Mouse (Mus musculus) cerebellum, postnatal 14 days (tissue): ENCODE measurements around the gene Prrt4.
"Not testable (repeated sequence)": the region's sequence is repeated elsewhere in the genome, so short reads cannot be mapped to it uniquely, and the experiment has no call there.

ENCODE experiments used
- DNase-seq, 2 experiments: peaks; one replicate each; pipeline ENCODE4 v3.0.0; 2021; ENCODE audit warnings: mixed read lengths in 2 of 2

Gene Prrt4

DNA sequence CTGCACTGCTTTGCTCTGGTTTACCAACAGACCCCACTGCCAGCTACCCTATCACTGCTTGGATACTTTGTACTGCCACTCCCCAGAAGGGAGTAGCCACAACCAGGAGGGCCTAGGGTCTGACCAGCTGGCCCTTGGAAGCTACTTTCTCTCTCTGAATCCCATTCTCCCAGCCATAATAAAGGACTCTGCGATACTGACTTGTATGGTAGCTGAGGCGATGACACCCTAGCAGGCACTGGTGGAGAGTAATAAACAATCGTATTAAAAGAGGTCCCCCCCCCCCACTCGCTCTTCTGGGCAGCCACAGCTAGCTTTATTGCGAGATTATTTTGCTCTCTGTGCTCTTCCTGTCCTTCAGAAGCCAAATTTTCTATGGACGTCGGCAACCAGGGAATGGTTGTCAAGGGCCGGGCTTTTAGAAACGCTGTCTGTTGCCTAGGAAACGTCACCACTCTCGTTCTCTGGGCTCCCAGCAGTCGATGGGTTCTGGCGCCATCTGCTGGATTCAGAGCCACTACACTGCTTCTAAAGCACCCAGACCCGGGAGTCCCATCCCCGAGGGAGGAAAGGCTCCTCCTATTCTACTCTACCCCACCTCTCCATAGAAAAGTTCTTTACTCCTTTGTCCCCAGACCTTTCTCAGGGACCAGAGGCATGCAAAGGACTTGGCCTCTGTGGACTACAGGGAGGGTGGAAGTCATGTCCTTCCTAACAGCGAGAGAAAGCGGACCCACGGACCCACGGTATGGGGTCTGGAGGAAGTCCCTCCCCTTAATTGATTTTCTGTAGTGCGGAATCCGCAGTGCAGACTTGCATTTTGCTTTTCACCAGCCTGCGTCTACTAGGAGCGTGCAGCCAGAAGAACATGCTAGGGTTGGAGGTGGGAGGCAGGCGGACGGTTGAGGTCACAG lies 19.2 kb upstream of the Prrt4 start:
- peak; percentile 94 to 96 for DNase-seq

DNA sequence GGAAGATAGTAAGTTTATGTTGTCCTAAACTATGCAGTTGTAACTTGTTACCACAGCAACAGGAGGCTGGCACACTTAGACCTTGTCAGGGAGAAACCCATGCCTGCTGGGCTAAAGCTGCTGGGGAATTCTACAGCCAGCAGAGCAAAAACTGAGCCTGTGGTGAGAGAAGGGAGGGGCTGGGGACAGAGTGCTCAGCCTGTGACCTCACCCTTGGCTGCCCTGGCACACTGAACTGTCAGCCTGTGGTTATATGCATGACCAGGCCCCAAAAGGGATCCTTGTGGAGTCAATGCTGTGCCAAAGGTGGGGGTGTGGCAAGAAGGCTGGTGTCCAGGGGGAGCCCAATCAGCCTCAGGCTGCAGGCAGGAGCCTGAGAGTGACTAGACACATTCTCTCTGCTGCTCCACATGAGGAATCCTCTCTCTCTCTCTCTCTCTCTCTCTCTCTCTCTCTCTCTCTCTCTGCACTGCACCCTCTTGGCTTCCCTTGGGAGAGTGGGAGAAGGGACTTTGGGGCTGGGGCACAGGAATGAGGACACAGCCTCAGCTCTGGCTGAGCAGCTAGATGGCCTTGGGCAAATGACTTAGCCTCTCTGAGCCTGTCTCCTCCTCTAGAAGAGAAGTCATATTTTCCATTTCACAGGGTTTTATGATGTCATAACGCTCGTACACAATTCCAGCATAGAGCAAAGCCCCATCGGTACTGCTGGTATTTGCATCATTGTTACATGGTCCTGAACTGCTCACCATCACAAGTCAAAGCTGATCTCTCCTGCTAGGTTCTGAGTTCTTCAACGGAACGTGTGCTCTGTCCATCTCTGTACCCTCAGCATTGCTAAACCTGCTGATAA lies 16.7 kb upstream of the Prrt4 start:
- no peak for DNase-seq

DNA sequence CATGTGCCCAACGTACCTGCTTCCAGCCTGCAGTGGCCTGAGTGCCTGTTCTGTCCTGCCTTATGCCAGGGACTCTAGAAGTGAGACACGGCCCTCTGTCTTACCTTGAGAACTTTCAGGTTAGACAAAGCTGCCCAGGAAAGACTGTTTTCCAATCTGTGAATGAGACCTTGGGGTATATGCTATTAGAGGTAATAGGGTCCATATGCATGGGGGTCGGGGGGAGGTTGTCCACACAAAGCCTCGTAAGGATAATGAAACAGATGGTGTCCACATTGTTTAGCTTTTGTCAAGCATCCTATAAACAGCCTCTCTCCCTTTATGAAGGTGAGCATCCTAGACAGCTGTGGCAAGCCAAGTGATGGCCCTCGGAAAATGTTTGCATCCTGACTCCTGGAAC lies 15.8 kb upstream of the Prrt4 start:
- DNase-seq, result no peak

DNA sequence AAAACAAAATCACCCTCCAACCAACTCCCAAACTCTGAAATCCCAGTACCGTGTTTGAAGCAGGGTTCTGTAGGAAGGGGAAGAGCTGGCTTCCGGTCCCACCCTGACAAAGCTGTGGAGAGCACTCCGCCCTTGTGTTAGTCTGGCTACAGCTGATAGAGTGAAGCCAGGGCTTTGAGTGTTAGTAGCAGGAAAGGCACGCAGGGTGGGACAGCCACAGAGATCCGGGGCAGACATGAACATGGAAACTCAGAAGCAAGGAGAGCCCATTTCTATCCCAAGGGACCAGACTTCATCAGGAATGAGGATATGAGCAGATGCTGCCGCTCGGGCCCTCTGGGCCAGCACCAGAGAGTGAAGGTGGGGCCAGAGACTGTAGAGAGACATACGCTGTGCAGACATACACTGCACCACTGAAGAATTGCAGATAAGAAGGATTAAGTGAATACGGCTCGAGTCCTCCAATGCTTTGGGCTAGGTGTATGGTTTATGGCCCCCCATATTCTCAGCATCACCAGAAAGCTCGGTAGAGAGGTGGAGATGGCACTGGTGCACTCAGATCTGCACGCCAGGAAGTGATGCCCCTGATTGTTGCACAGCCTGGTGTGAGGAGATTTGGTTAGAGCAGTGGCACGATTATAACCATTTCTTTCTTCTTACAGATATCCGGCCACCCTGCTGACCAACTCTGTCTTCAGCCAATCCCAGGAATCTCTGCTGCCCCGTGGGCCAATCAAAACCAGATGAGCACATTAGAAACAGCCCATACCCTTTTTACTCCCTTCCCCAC lies 14.8 kb upstream of the Prrt4 start:
- DNase-seq, result no peak

DNA sequence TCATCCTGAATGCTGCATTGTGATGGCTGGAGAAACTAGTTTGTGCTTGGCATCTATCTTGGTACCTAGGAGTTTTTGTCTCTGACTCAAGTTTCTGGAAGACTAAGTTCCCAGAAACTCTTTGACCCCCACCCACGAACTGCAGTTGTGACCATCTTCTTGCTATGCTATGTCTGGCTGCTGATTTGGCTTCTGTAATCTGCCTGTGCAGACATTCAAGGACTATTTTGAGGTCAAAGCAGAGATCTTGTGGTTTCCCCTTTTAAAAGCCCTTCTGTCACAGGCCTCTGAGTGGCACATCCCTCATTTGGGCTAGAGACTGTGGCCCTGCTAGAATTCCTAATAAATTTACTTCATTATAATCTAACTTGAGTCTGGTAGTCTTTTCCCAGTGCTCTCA lies 8.6 kb upstream of the Prrt4 start:
- no peak for DNase-seq

DNA sequence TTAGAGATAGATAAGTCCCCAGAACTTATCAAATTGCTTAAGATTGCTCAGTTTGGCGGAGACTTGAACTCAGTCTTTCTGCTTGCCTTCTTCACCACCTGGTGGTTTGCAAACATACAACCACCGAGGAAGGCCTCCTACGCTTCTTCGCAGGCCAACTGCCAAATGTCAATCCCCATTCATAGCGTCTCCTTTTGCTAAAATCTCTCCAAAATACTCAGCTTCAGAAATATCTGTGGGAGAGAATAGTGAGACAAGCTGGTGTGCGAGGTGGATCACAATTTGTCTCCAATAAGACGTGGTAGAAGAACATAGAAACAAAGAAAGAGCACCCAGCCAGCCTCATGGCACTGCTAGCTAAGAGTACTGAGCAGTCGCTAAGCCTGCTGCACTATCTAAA lies 459 bp upstream of the Prrt4 start:
- DNase-seq, result no peak

DNA sequence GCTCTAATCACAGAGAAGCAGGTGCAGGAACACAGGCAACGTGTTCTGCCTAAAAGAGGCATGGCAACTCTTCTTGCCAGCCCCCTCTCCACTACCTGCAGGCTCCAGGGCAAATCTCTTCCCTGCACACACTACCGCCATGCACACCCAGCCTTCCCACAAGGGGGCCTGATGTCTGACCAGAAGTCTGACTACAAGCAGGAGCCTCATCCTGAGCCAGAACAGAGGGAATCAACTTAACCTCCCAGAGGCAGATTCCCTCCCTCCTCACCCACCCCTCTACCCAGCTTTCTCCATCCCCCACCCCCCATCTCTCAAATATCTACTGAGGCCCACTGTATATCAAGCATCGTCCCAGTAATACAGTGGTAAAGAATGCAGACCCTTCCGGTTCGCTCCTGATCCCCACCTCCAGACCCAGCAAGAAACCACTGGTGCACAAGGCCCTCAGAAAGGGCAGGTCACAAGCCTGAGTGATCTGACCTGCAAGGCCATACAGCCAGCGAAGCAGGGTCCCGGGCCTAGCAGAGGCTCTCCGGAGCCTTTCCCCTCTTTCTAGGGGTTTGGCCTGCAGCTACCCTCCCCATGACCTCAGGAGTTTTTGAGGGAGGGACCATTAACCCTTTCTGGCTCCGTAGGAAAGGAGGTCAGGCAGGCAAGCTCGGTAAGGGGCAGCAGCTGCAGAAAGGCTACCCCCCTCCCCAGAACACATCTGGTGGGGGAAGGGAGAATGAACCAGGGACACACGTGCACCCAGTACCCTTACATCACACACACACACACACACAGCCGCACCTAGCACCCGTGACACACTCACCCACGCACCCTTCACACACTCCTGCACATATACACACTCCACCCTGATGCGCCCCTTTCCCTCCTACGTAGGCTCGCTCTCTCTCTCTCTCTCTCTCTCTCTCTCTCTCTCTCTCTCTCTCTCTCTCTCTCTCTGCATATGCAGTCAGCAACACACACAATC lies 1.2 kb downstream of the Prrt4 start:
- DNase-seq, result no peak

DNA sequence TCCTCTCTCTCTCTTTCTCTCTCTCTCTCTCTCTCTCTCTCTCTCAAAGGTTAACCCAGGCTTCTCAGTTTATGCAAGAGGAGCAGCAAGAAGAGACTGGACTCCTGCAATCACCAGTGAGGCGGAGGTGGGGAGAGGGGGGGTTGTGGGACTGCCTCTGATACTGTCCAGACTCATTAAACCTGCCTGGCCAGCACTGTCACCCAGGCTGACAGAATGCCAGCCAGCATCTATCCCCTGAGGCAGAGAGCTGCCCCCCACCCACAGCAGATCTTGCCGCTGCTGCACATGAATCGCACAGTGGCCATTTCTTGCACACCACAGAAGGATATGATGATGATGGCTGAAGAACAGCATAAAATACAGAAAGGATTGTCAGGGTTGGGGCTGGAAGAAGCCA lies 4.3 kb downstream of the Prrt4 start:
- DNase-seq, result no peak

DNA sequence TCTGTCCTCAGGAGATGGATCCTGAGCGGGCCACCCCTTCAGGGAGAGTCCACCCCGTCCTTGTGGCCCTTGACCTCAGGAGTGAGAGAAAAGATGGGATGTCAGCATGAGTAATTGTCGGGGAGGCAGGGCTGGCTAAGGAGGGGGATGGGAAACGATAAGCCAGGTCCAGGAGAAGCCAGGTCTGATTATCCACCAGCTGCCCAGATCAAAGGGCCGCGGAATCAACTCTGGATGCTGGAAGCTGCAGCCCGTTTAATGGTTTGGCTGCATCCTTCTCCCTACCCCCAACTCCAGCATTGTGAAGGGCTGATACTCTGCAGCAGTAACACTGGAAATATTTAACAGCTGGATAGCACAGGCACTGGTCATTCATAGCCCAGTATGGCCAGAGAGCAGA lies 5.0 kb downstream of the Prrt4 start:
- DNase-seq, result no peak

DNA sequence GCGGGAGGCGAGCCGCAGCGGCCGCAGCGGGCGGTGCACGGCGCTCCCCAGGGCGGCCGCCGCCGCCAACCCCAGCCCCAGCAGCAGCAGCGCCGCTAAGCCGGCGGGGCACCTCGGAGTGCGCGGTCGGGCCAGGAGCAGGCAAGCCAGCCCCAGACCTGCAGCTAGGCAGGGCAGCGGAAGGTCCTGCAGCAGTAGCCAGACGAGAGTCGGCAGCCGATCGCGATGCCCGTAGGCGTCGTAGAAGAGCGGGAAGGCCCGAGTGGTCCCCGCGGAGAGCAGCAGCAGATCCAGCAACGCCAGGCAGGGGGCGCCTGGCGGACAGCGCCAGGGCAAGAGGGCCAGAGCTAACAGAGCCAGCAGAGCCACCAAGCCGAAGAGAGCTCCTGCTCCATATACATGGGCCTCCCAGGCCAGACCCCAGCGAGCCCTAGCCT lies 8.4 kb downstream of the Prrt4 start:
- peak; percentile 78 to 81 for DNase-seq

DNA sequence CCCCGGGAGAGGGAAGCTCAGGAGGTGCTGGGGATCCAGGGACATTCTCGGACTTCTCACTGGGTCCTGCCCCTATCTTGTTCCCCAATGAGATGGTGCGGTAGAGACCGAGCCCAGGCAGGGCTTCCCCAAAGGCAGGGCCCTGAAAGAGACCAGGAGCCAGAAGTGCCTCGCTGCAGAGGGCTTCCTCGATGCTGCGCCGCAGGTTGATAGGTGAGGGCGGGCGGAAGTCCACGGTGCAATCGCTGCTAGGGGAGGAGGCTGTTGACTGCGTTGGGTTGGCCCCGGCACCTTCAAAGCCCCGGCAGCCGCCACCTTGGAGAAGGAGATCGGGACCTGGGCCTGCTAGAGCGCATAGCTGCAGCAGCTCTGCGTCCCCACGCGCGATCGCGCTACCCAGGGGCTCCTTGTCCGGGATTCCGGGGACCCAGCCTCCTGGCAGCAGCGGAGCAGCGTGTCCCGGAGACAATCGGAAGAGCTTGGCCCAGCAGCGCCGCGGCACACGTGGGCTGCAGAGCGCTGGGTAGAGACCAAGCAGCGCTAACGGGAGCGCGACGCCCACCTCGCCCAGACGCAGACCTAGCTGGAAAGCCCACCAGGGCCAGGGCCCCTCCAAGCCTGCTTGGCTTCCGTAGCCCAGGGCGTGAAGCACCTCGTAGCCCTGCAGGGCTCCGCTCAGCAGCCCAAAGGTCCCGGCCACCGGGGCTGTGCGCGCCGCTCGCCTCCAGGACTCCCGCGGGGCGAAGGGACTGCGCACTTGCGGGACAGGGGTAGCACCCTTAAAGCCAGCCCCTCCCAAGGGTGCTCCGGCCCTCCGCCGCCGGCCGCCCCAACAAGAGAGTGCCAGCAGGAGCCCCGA lies 9.1 kb downstream of the Prrt4 start:
- peak; percentile 31 to 44 for DNase-seq

DNA sequence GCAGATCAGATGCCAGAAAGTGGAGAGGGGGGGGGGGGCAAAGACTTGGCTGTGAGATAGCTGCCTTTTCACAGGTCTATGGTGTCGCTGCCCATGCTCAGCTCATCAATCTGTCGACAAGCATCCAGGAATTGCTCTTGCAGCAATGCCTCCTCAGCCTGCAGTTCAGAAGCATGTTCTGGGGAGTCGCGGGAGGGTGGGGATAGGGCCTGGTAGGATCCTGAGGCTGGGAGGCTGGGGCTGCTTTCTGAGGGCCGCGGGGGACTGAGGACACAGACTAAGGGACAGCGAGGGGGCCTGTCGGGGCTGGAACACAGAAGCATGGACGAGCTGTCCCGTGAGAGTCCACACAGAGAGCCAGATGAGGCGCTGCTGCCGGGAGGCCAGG lies 9.7 kb downstream of the Prrt4 start:
- DNase-seq, result no peak

DNA sequence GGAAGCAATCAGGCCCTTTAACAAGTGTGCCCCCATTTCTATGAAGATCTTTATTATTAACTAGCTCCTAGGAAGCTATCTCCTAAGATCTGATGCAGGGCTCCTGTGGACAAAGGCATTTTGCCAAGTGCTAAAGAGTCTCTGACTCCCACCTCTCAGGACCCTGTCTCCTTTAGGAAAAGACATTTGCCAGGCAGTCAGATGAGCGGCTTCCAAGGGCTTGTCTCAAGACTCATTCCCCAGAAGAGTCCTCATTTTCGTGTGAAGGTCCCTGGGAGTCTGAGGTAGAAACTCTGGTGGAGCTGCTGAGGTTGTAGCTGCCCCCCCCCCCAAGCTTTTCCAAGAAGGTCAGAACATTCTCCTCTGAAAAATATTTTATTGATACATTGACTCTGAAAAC lies 10.5 kb downstream of the Prrt4 start:
- DNase-seq, result no peak

DNA sequence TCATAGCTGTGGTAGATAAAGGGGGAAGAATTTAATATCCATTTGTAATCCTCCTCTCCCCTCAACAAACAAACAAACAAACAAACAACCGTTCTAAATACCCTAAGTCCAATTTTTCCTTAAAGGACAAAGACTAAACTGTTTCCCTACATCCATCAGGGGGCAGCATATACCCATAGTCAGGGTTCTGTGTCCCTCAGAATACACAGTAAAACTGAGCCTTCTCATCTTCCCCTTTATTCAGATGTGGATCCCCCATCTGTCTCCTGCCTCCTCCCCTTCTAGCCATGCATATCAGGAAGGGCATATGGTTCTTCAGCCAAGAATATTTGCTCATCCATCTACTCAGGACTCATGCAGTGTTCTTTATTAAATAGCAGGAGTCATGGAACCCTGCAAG lies 13.2 kb downstream of the Prrt4 start:
- DNase-seq, result peak; percentile 71 to 74

DNA sequence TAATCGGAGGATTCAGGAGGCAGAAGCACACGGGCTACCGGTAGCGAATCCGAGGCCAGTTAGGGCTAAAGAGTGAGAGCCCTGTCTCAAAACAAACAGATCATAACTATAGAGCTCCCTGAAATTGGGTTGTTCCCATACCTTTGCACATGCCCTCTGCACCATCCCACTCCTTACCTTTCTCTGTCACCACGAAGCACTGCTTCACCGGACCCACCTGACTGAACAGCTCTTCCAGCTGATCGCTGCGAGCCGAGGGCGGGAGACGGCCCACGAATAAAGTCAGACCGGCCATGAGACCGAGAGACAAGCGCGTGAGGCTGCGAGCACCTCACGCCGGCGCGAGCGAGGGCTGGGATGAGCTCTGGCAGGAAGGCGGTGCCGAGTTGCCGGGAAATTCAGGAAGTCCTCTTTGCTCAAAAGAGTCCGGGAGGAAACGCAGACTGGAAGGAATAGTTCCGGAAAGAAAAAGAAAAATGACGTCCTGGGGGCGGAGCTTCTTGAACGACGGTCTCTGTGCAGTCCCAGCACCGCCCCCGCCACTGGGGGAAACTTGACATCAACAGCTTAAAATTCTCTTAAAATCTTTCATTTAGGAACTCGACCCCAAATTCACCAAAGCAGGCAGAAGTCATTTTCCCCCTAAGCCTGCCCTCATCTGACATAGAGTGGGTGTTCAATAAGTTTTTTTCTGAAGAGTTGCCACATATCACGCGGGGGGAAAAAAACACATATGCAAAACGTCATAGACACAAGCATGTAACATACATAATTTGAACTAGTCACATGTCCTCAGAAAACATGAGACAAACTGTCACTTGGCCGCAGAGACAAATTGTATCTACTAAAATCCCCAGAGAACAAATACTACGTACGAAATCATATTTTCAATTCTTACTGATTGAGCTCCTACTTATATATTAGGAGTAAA lies 14.8 kb downstream of the Prrt4 start, which contains the start of gene Rbm28:
Rbm28 (minus strand) TSS at position 693 of the 931 bp plus-strand sequence.
- peak; percentile 90 to 93 for DNase-seq

DNA sequence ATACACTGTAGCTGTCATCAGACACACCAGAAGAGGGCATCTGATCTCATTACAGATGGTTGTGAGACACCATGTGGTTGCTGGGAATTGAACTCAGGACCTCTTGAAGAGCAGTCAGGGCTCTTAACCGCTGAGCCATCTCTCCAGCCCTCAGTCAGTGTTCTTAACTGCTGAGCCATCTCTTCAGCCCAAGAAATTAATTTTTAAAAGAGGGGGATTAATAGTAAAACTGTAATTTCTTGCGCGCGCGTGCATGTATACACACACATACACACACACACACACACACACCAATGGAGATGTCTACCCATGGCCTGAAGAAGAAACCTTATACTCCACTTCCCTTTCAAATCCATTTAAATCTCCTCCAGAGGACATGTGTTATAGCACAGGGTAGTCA lies 18.1 kb downstream of the Prrt4 start:
- not testable (repeated sequence) for DNase-seq

DNA sequence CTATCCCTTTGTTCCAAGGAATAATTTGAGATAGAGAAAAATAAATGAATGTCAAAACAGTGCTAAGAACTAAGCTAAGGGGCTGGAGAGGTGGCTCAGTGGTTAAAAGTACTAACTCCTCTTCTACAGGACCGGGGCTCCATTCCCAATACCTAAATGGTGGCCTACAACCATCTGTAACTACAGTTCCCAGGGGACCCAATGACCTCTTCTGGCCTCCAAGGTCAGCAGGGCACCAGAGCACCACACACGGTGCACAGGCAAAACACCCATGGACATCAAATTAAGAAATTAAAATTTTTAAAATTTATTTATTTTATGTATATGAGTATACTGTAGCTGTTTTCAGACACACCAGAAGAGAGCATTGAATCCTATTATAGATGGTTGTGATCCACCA lies 18.6 kb downstream of the Prrt4 start:
- DNase-seq, result no peak

DNA sequence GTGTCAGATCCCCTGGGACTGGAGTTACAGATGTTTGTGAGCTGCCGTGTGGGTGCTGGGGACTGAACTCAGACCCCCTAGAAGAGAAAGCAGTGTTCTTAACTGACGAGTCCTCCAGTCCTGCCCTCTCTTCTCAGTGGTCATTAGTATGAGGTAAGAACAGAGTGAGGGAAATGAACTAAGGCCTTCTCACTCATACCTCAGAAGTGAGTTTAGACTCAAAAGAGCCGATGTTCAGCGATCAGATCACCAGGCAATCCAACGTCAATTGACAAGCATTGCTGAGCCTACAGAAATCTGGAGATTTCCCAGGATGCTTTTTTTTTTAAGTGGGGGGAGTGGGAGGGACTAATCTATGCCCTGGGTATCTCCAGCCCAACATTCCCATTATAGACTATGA lies 23.1 kb downstream of the Prrt4 start:
- DNase-seq, result no peak

DNA sequence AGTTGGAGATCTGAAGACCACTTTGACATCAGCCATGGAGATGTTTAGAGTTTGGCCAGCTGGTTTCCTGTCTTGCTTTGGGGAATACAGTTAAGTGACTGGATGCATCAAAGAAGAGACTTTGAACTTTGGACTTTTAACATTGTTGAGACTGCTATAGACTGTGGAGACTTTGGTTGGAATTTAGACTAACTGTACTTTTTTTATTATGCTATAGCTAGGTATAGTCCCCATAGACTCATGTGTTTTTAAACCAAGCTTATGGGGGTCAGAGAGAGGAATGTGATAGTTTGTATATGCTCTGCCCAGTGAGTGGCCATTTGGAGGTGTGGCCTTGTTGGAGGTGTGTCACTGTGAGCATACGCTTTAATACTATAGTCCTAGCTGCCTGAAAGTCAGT lies 29.4 kb downstream of the Prrt4 start:
- no peak for DNase-seq
